Mouse (Mus musculus) MEL (cell line): Measurements from ENCODE around the gene Trub1. TPM values are rescaled to one million over a fixed set of nuclear protein-coding genes. Genes with fewer than 3 reads are reported as not detected.

ENCODE experiments used
- DNase-seq: peaks from one replicate; pipeline ENCODE4 v3.0.0; 2011; ENCODE audit warnings: low read depth, low spot score
- H3K27ac ChIP-seq: 2 replicates; pipeline ENCODE4 v1.5.1; 2012; ENCODE audit warnings: low read depth, mild to moderate bottlenecking, control low read depth, low read length, moderate library complexity; ENCODE audit not compliant: control insufficient read depth
- H3K27me3 ChIP-seq, 2 experiments: fragments of 150-350 bp in 1 of 2; sonication (generic) in 1 of 2; 2 replicates each; pipeline ENCODE4 v1.6.1; 2012; ENCODE audit warnings: low read length in 2 of 2, mild to moderate bottlenecking in 2 of 2, improper control_type of control experiment in 1 of 2, moderate library complexity in 1 of 2; ENCODE audit not compliant: insufficient read depth in 2 of 2, control insufficient read depth in 1 of 2
- H3K36me3 ChIP-seq, 2 experiments: 2 replicates each; pipeline ENCODE4 v1.6.1; 2012 to 2014; ENCODE audit warnings: low read length in 2 of 2, improper control_type of control experiment in 1 of 2, inconsistent platforms in 1 of 2, mild to moderate bottlenecking in 1 of 2; ENCODE audit not compliant: insufficient read depth in 2 of 2, control insufficient read depth in 1 of 2
- H3K4me1 ChIP-seq, 2 experiments: fragments of 150-350 bp in 1 of 2; sonication (generic) in 1 of 2; 2 replicates each; pipeline ENCODE4 v1.6.1; 2012; ENCODE audit warnings: low read length in 2 of 2, improper control_type of control experiment in 1 of 2, mild to moderate bottlenecking in 1 of 2; ENCODE audit not compliant: insufficient read depth in 2 of 2, control insufficient read depth in 1 of 2
- H3K4me3 ChIP-seq, 2 experiments: fragments of 150-350 bp in 1 of 2; sonication (generic) in 1 of 2; 2 replicates each; pipeline ENCODE4 v1.5.1; 2012; ENCODE audit warnings: low read depth in 2 of 2, low read length in 2 of 2, mild to moderate bottlenecking in 2 of 2, moderate library complexity in 2 of 2, control low read depth in 1 of 2, improper control_type of control experiment in 1 of 2; ENCODE audit not compliant: control insufficient read depth in 1 of 2, insufficient read depth in 1 of 2
- H3K79me2 ChIP-seq: 2 replicates; pipeline ENCODE4 v1.6.1; 2012; ENCODE audit warnings: mild to moderate bottlenecking, low read length, moderate library complexity; ENCODE audit not compliant: control insufficient read depth, poor library complexity, insufficient read depth
- H3K9ac ChIP-seq: 2 replicates; pipeline ENCODE4 v1.6.1; 2012; ENCODE audit warnings: low read depth, mild to moderate bottlenecking, control low read depth, low read length, moderate library complexity; ENCODE audit not compliant: control insufficient read depth, poor library complexity, severe bottlenecking
- H3K9me3 ChIP-seq: fragments of 150-350 bp; sonication (generic); replicated peaks from 2 replicates; pipeline ENCODE4 v1.6.1; 2012; ENCODE audit warnings: mild to moderate bottlenecking, low read length, improper control_type of control experiment, moderate library complexity; ENCODE audit not compliant: insufficient read depth
- BHLHE40 ChIP-seq: IDR thresholded peaks from 2 replicates; pipeline ENCODE4 v1.6.1; 2012; ENCODE audit warnings: low read depth, mild to moderate bottlenecking, inconsistent platforms, low read length, improper control_type of control experiment, borderline replicate concordance
- CHD1 ChIP-seq: IDR thresholded peaks from 2 replicates; pipeline ENCODE4 v1.6.1; 2012; ENCODE audit warnings: low read depth, mild to moderate bottlenecking, inconsistent platforms, low read length, improper control_type of control experiment
- CTCF ChIP-seq, 3 experiments: IDR thresholded peaks in 2 of 3; conservative IDR thresholded peaks in 1 of 3; 2 replicates each; pipeline ENCODE4 v1.5.1; 2011 to 2012; ENCODE audit warnings: low read length in 3 of 3, low read depth in 2 of 3, mild to moderate bottlenecking in 2 of 3, improper control_type of control experiment in 1 of 3, inconsistent platforms in 1 of 3, mixed read lengths in 1 of 3, moderate library complexity in 1 of 3; ENCODE audit not compliant: control insufficient read depth in 1 of 3, insufficient read depth in 1 of 3, poor library complexity in 1 of 3, severe bottlenecking in 1 of 3
- KAT2A ChIP-seq: conservative IDR thresholded peaks from 2 replicates; pipeline ENCODE4 v1.6.1; 2012; ENCODE audit warnings: low read depth, low read length, improper control_type of control experiment, inconsistent platforms
- MAX ChIP-seq: IDR thresholded peaks from 2 replicates; pipeline ENCODE4 v1.6.1; 2011; ENCODE audit warnings: low read length, improper control_type of control experiment
- MYC ChIP-seq: IDR thresholded peaks from 2 replicates; pipeline ENCODE4 v1.6.1; 2011; ENCODE audit warnings: low read depth, mild to moderate bottlenecking, low read length, improper control_type of control experiment, moderate library complexity
- NRF1 ChIP-seq: IDR thresholded peaks from 2 replicates; pipeline ENCODE4 v1.6.1; 2014; ENCODE audit warnings: low read depth, mild to moderate bottlenecking, inconsistent platforms, low read length, improper control_type of control experiment, moderate library complexity; ENCODE audit not compliant: poor library complexity, insufficient read depth, severe bottlenecking
- POLR2A ChIP-seq, 2 experiments: IDR thresholded peaks; 2 replicates each; pipeline ENCODE4 v1.6.1; 2011 to 2012; ENCODE audit warnings: low read length in 2 of 2, mild to moderate bottlenecking in 2 of 2, control low read depth in 1 of 2, improper control_type of control experiment in 1 of 2, low read depth in 1 of 2, moderate library complexity in 1 of 2; ENCODE audit not compliant: control insufficient read depth in 1 of 2, insufficient read depth in 1 of 2, poor library complexity in 1 of 2
- POLR2AphosphoS2 ChIP-seq: IDR thresholded peaks from 2 replicates; pipeline ENCODE4 v1.6.1; 2011; ENCODE audit warnings: low read length, improper control_type of control experiment
- RAD21 ChIP-seq: IDR thresholded peaks from 2 replicates; pipeline ENCODE4 v1.6.1; 2011; ENCODE audit warnings: mild to moderate bottlenecking, low read depth, low read length, improper control_type of control experiment
- RCOR1 ChIP-seq: IDR thresholded peaks from 2 replicates; pipeline ENCODE4 v1.6.1; 2012; ENCODE audit warnings: low read depth, mild to moderate bottlenecking, inconsistent platforms, low read length, improper control_type of control experiment
- SMC3 ChIP-seq: IDR thresholded peaks from 2 replicates; pipeline ENCODE4 v1.6.1; 2011; ENCODE audit warnings: low read depth, low read length, improper control_type of control experiment
- TCF12 ChIP-seq: IDR thresholded peaks from 2 replicates; pipeline ENCODE4 v1.6.1; 2014; ENCODE audit warnings: low read depth, mild to moderate bottlenecking, inconsistent platforms, low read length, improper control_type of control experiment, moderate library complexity
- UBTF ChIP-seq: IDR thresholded peaks from 2 replicates; pipeline ENCODE4 v1.6.1; 2012; ENCODE audit warnings: low read depth, mild to moderate bottlenecking, inconsistent platforms, low read length, improper control_type of control experiment, moderate library complexity, borderline replicate concordance; ENCODE audit not compliant: insufficient read depth
- USF1 ChIP-seq: IDR thresholded peaks from 2 replicates; pipeline ENCODE4 v1.6.1; 2014; ENCODE audit warnings: low read depth, mild to moderate bottlenecking, inconsistent platforms, low read length, improper control_type of control experiment, moderate library complexity
- ZC3H11A ChIP-seq: IDR thresholded peaks from 2 replicates; pipeline ENCODE4 v1.6.1; 2012; ENCODE audit warnings: low read depth, mild to moderate bottlenecking, inconsistent platforms, low read length, improper control_type of control experiment
- ZMIZ1 ChIP-seq: IDR thresholded peaks from 2 replicates; pipeline ENCODE4 v1.6.1; 2012; ENCODE audit warnings: low read depth, mild to moderate bottlenecking, inconsistent platforms, low read length, improper control_type of control experiment, moderate library complexity
- ZNF384 ChIP-seq: IDR thresholded peaks from 2 replicates; pipeline ENCODE4 v1.6.1; 2012; ENCODE audit warnings: low read depth, mild to moderate bottlenecking, inconsistent platforms, low read length, improper control_type of control experiment
- polyA plus RNA-seq, 2 experiments: library from polyadenylated mRNA; stranded (reverse) in 1 of 2; unstranded in 1 of 2; fragments of >175 nt in 1 of 2; fragments of >200 nt in 1 of 2; gene quantifications; 2 replicates each; pipeline versions ENCODE4 v1.2.1 to v1.2.4; 2012; ENCODE audit warnings: low replicate concordance in 2 of 2, low read depth in 1 of 2; ENCODE audit not compliant: insufficient read length in 2 of 2, insufficient read depth in 1 of 2, missing spikeins in 1 of 2
- total RNA-seq: library from RNA; depleted of rRNA; stranded (reverse); fragments of 300-350 nt; gene quantifications from 2 replicates; pipeline ENCODE4 v1.2.3, GENCODE M21; 2012

Gene Trub1
- total and polyA plus RNA-seq, 3 experiments: 38.2 to 41.6 TPM; not detected in 1

DNA sequence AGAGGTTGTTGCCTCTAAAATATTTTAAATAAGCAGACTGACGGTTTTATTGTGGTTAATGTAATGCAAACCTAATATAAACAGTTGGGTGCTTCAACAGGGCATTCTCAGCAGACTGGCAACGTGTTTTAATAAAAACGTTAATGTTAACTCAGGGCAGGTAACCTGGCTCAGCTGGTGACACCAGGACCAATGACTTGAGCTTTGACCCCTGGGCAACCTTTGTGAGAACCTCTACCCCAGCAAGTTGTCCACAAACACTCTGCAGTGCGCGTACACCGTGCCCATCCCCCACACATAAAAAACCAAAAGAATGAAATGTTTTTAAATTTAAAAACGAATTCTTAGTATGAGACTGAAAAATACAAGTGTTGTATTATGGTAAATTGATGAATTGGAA, 36.8 kb downstream of the Trub1 start:
- TF ChIP-seq USF1 (no peak), ZNF384 (no peak), MYC (no peak), CTCF (IDR thresholded peaks at IDR 0.05 in 2 of 3, conservative IDR thresholded peaks at IDR 0.05 in 1 of 3; ENCODE audit: control insufficient read depth in 1 of 3, insufficient read depth in 1 of 3, low read depth in 2 of 3, low read length in 3 of 3, poor library complexity in 1 of 3, severe bottlenecking in 1 of 3) (no peak), ZMIZ1 (no peak), KAT2A (no peak), SMC3 (no peak)
- Histone ChIP-seq H3K79me2 (no peaks in the 10 kb centered on the region), H3K4me1 (no peaks in the 10 kb centered on the region), H3K36me3 (peaks cover 0 to 2% of the 10 kb centered on the region in 2 experiments; a peak in 2 of 4 replicates), H3K27ac (no peak overlapping the region), H3K9ac (no peak overlapping the region), H3K27me3 (no peaks in the 10 kb centered on the region), H3K9me3 (no peaks in the 10 kb centered on the region), H3K4me3 (no peak overlapping the region)
- DNase-seq: no peak

DNA sequence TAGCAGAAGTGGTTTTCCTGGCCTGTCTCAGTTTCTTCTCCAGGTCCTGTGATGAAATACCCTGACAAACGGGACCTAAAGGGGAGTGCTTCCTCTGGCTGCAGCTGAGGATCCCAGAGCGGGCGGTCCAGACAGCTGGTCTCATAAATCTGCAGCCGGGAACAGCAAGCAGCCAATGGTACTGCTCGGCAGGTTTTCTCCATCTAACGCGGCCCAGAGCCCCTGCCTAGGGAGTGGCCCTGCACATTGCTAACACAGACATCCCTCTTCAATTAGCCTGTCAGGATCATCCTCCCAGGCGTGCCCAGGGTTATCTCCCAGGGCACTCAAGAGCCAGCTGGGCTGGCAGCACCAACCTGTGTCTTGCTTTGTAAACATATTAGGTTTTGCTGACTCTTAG, 38.3 kb downstream of the Trub1 start:
- Histone ChIP-seq H3K4me1 (no peaks in the 10 kb centered on the region), H3K79me2 (no peaks in the 10 kb centered on the region), H3K9ac (no peak overlapping the region), H3K4me3 (no peak overlapping the region), H3K27ac (no peak overlapping the region), H3K9me3 (no peaks in the 10 kb centered on the region), H3K36me3 (no peaks in the 10 kb centered on the region), H3K27me3 (no peaks in the 10 kb centered on the region)
- DNase-seq: no peak
- no peak for TF ChIP-seq CHD1
- no peak for TF ChIP-seq TCF12
- no peak for TF ChIP-seq POLR2AphosphoS2
- no peak for TF ChIP-seq MAX
- TF ChIP-seq NRF1: no peak
- no peak for TF ChIP-seq UBTF
- no peak for TF ChIP-seq POLR2A (IDR thresholded peaks at IDR 0.05; ENCODE audit: control insufficient read depth in 1 of 2, insufficient read depth in 1 of 2, low read depth in 1 of 2, low read length in 2 of 2, poor library complexity in 1 of 2)
- no peak for TF ChIP-seq BHLHE40
- no peak for TF ChIP-seq KAT2A
- TF ChIP-seq ZC3H11A: no peak
- TF ChIP-seq RCOR1: no peak
- TF ChIP-seq RAD21: no peak
